Mouse (Mus musculus) ES-Bruce4 (cell line): Measurements from ENCODE around the gene Uqcr11. TPM values are rescaled to one million over a fixed set of nuclear protein-coding genes. Genes with fewer than 3 reads are reported as not detected.

ENCODE experiments used
- H3K27ac ChIP-seq: 2 replicates; pipeline ENCODE4 v1.5.1; 2012; ENCODE audit warnings: low read length, inconsistent platforms; ENCODE audit not compliant: insufficient read depth
- H3K27me3 ChIP-seq: 2 replicates; pipeline ENCODE4 v1.6.1; 2012; ENCODE audit warnings: mild to moderate bottlenecking, low read length, inconsistent platforms; ENCODE audit not compliant: control insufficient read depth, poor library complexity, insufficient read depth, severe bottlenecking
- H3K36me3 ChIP-seq: 2 replicates; pipeline ENCODE4 v1.6.1; 2012; ENCODE audit warnings: inconsistent platforms, mild to moderate bottlenecking, low read length, moderate library complexity; ENCODE audit not compliant: control insufficient read depth, poor library complexity, insufficient read depth, severe bottlenecking
- H3K4me1 ChIP-seq: one replicate; pipeline ENCODE4 v1.8.1; 2011; ENCODE audit warnings: low read length; ENCODE audit not compliant: control insufficient read depth, insufficient read depth
- H3K4me3 ChIP-seq: 2 replicates; pipeline ENCODE4 v1.5.1; 2011; ENCODE audit warnings: low read depth, mild to moderate bottlenecking, low read length
- H3K9ac ChIP-seq: 2 replicates; pipeline ENCODE4 v1.6.1; 2012; ENCODE audit warnings: low read depth, mild to moderate bottlenecking, inconsistent platforms; ENCODE audit not compliant: poor library complexity, severe bottlenecking
- H3K9me3 ChIP-seq: replicated peaks from 2 replicates; pipeline ENCODE4 v1.6.1; 2012; ENCODE audit warnings: mild to moderate bottlenecking, low read length, inconsistent platforms; ENCODE audit not compliant: control insufficient read depth, poor library complexity, insufficient read depth, severe bottlenecking
- CTCF ChIP-seq: IDR thresholded peaks from one replicate; pipeline ENCODE4 v1.8.1; 2011; ENCODE audit warnings: low read depth, low read length
- EP300 ChIP-seq: IDR thresholded peaks from 2 replicates; pipeline ENCODE4 v1.6.1; 2011; ENCODE audit warnings: low read depth, low read length; ENCODE audit not compliant: insufficient read depth
- POLR2A ChIP-seq: IDR thresholded peaks from one replicate; pipeline ENCODE4 v1.8.1; 2011; ENCODE audit warnings: low read length; ENCODE audit not compliant: insufficient read depth
- polyA plus RNA-seq: library from polyadenylated mRNA; stranded (reverse); fragments of >200 nt; gene quantifications from 2 replicates; pipeline ENCODE4 v1.2.4, GENCODE M21; 2011; ENCODE audit warnings: low read depth; ENCODE audit not compliant: missing spikeins, insufficient read depth, insufficient read length

Gene Uqcr11
- polyA plus RNA-seq, 1 experiment: 199 TPM

- peak overlapping the region; percentile 68 for H3K4me3 ChIP-seq
- H3K27me3 ChIP-seq: no peaks in the 10 kb centered on the region
- peak overlapping the region; percentile 74 for H3K9ac ChIP-seq
- no peaks in the 10 kb centered on the region for H3K4me1 ChIP-seq
- peak overlapping the region; percentile 85 for H3K27ac ChIP-seq
- no peaks in the 10 kb centered on the region for H3K9me3 ChIP-seq
- TF ChIP-seq POLR2A: no peak
- TF ChIP-seq EP300: no peak
- no peak for TF ChIP-seq CTCF
- peaks cover 12% of the 10 kb centered on the region for H3K36me3 ChIP-seq
These were observed 7.9 kb downstream of the Uqcr11 start for GRCm38 (mm10) chr10:80398719-80399190.

DNA sequence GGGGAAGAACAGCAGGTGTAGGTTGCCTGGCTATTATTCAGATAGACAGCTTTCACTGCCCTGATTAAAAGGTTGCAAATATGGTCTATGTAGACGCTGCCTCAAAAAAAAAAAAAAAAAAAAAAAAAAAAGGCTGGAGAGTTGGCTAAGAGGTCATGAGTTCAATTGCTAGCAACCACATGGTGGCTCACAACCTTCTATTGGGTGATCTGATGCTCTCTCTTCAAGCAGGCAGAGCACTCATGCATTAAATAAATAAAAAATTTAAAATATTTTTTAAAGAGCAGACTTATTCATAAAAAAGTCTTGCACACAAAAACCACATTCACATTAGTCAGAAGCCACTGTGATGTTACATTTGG lies 8.5 kb downstream of the Uqcr11 start:
- Histone ChIP-seq H3K27me3 (no peaks in the 10 kb centered on the region), H3K36me3 (peaks cover 16% of the 10 kb centered on the region), H3K27ac (peak overlapping the region; percentile 85), H3K4me3 (peak overlapping the region; percentile 68), H3K4me1 (no peaks in the 10 kb centered on the region), H3K9ac (peak overlapping the region; percentile 74), H3K9me3 (no peaks in the 10 kb centered on the region)
- TF ChIP-seq POLR2A (no peak), CTCF (no peak), EP300 (no peak)

- Histone ChIP-seq H3K9ac (peak overlapping the region; percentile 74), H3K4me3 (peak overlapping the region; percentile 68), H3K4me1 (no peaks in the 10 kb centered on the region), H3K27me3 (no peaks in the 10 kb centered on the region), H3K36me3 (peaks cover 16% of the 10 kb centered on the region), H3K27ac (peak overlapping the region; percentile 85), H3K9me3 (no peaks in the 10 kb centered on the region)
- TF ChIP-seq EP300 (no peak), CTCF (no peak), POLR2A (no peak)
These were observed 9.0 kb downstream of the Uqcr11 start for GRCm38 (mm10) chr10:80397524-80398173.

DNA sequence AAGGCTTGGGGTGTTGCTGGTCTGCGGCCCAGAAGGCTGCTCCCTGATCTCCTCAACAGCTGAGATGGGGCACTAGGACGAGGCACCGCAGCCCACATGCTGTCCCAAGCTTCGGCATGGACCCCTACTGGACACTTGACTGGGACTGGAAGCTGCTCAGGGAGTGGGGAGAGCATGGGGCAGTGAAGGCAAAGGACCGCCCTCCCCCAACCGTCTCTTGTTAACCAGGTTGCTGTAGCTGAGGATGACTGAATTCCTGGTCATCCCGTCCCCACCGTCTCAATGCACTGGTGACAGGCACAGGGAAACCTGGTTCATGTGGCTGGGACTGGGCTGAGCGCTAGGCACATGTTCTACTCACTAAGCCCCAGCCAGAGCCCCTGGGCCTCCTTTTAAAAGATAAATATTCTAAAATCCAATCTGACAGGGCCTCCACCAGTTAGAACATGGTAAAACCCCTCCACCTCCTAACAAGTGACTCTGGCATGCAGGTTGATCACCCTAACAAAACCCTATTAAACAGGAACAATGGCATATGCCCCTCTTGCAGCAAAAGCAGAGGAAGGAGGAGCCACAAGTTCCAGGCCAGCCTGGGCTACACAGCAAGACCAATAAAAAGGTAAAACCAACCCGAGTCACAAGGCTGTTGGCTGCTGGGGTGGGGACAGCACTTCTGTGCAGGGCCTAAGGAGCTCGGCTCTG lies 9.7 kb downstream of the Uqcr11 start:
- H3K27me3 ChIP-seq: no peaks in the 10 kb centered on the region
- peaks cover 16% of the 10 kb centered on the region for H3K36me3 ChIP-seq
- peak overlapping the region; percentile 0; the same call in 1 of the 2 replicates for H3K9ac ChIP-seq
- H3K9me3 ChIP-seq: no peaks in the 10 kb centered on the region
- peak overlapping the region; percentile 85 for H3K27ac ChIP-seq
- H3K4me1 ChIP-seq: no peaks in the 10 kb centered on the region
- TF ChIP-seq POLR2A (no peak), CTCF (no peak), EP300 (no peak)
- peak overlapping the region; percentile 68 for H3K4me3 ChIP-seq

GRCm38 (mm10) chr10:80395025-80395627 lies 11.5 kb downstream of the Uqcr11 start:
- Histone ChIP-seq H3K4me3 (peak overlapping the region; percentile 65), H3K27ac (peak overlapping the region; percentile 40), H3K9ac (peak overlapping the region; percentile 44), H3K36me3 (peaks cover 16% of the 10 kb centered on the region), H3K27me3 (no peaks in the 10 kb centered on the region), H3K9me3 (no peaks in the 10 kb centered on the region), H3K4me1 (no peaks in the 10 kb centered on the region)
- TF ChIP-seq CTCF (no peak), POLR2A (no peak), EP300 (no peak)

DNA sequence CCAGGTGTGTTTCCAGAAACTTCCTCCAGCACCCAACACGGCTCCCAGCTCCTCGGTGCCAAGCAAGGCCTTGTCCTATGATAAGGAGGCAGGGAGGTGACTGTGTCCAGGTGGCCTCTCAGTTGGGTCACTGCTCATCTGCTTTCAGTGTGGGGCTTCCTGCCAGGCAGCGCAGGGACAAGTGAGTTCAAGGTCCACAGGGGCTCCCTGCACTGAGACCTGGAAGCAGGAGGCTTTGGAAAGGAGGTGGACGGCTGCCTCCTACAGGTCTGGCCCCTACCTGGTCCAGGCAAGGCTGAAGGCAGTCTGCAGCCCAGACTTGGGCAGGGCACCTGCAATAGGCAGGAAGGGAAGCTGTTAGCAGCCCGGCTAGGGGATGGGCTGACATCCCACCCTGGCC lies 13.9 kb downstream of the Uqcr11 start:
- no peaks in the 10 kb centered on the region for H3K9me3 ChIP-seq
- no peak overlapping the region for H3K9ac ChIP-seq
- H3K27me3 ChIP-seq: no peaks in the 10 kb centered on the region
- H3K27ac ChIP-seq: no peak overlapping the region
- TF ChIP-seq EP300 (no peak), POLR2A (no peak), CTCF (no peak)
- H3K4me3 ChIP-seq: no peak overlapping the region
- peaks cover 3% of the 10 kb centered on the region for H3K4me1 ChIP-seq
- peaks cover 16% of the 10 kb centered on the region for H3K36me3 ChIP-seq
